Mouse (Mus musculus) adrenal gland, adult 8-10 months (tissue): ENCODE data around the gene A730015C16Rik. TPM values are rescaled to one million over a fixed set of nuclear protein-coding genes. Genes with fewer than 3 reads are reported as not detected.

Source experiments
- DNase-seq: peaks from one replicate; pipeline ENCODE4 v3.0.0; 2022
- total RNA-seq, 4 experiments: library from RNA; stranded (reverse); gene quantifications; 2 replicates each; pipeline ENCODE4 v1.2.4; 2022

The A730015C16Rik gene
- not detected for total RNA-seq

DNA sequence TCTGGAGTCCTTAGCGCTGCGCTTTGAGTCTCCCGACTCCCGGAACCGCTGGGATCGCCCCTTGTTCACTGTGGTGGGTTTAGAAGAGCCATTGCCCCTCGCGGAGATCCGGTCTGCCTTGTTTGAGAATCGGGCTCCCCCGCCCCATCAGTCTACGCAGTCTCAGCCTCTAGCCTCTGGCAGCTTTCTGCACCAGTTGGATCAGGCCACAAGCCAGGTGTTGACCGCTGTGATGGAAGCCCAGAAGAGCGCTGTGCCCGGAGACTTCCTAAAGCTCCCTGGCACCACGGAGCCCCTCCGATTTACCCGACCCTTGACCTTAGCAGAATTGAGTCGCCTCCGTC lies at the start of gene A730015C16Rik:
TSS of gene A730015C16Rik (minus strand) at position 115 of the 344 bp plus-strand sequence.
- DNase-seq: peak; percentile 11

DNA sequence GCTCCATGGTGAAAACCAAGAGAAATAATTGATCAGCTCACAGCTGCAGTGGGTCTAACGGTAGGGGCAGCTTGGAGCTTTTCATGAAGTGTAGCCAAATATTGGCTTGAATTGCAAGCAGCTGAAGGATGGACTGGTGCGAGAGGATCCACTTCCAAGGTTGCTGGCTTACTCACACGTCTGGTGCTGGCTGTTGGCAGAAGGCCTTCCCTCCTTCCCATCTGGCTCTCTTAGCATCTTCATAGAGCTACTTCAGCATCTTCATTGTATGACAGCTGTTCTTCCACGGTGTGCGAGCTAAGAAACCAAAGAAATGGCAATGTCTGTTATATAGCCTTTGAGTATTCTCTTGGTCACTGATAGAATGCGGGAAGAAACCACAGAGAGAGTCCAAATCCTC lies 42.5 kb upstream of the A730015C16Rik start:
- DNase-seq: no peak

DNA sequence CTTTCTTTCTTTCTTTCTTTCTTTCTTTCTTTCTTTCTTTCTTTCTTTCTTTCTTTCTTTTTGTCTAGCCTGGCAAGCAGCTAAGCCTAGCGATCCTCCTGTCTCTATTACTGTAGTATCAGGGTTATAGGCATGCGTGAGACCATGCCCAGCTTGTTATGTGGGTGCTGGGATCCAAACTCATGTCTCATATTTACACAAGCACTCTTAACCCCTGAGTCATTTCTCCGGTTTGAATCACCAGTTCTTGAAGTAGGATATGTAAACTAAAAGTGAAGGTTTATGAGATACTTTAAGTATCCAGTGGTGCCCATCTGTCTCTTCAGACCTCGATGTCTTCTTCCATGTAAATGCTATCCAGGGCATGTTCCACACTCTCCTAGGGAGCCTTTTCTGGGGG lies 39.0 kb upstream of the A730015C16Rik start:
- DNase-seq: no peak

DNA sequence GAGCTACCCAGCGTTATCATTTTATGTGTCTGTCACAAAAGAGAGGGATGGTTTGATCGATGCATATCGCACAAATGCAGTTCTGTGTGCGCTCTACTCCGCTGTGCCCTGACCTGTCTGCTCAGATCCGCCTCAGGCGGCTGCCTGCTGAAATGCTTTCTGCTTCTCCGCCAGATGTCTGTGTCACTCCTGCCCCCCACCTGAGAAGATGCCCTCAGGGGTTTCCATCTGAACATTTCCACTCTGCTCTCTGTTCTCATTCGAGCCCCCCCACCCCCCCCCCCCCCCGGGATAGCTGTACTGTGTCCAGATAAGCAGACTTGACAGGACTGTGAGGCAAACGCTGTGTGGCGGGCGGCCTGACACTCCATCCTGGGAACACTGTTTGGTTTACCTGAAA lies 35.4 kb upstream of the A730015C16Rik start:
- DNase-seq: peak; percentile 29

DNA sequence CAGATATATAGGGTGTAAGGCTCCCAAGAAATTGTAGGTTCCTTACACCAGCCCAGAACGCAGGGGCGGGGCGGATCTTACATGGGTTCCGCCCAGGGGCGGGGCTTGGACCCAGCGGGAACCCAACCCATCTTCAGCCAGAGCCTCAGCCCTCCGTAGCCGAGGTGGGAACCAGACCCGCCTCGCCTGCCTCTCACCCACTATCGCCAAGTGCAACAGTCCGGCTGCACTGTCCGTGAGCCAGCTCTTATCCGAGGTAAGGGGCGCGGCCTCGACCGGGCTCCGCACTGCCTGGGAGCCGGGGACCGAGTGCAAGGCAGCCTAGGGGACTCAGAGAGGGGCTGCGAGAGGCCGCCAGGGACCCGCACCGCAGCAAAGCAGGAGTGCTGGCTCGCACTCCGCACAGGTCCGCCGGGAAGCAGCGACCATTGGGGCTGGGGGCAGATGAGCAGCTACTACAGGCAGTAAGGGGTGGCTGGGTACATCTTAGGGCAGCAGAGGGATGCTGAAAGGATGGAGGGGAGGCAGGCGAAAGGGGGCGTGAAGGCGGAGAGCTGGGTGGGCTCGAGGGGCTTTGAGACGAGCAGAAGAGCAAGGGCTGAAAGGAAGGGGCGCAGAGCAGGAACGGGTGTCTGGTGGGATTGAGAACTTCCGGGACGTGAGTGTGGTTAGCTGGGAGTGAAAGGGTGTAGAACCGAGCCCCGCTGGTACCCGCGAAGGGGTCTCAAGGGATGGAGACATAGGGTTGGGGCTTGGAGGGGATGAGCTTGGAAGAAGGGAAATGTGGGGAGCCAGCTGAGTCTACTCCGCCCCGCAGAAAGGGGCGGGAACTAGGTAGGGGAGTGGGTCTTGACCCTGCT lies 30.8 kb upstream of the A730015C16Rik start, which contains the start of gene Rab3b:
TSS of gene Rab3b (plus strand) at position 101 of the 860 bp plus-strand sequence.
- DNase-seq: peak; percentile 28

DNA sequence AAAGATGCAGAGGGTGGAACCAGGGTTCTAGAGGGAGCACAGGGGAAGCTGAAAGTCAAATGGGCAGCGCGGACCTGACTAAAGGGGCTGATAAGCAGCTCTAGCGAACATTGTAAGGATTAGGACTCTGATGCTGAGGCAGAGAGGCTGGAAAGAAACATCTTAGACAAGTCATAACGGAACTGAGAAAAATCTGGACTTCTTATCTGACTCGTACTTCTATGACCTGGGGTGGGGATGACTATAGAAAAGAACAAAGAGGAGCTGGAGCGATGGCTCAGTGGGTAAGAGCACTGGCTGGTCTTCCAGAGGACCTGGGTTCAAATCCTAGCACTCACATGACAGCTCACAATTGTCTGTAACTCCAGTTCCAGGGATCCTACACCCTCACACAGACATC lies 29.5 kb upstream of the A730015C16Rik start:
- no peak for DNase-seq

DNA sequence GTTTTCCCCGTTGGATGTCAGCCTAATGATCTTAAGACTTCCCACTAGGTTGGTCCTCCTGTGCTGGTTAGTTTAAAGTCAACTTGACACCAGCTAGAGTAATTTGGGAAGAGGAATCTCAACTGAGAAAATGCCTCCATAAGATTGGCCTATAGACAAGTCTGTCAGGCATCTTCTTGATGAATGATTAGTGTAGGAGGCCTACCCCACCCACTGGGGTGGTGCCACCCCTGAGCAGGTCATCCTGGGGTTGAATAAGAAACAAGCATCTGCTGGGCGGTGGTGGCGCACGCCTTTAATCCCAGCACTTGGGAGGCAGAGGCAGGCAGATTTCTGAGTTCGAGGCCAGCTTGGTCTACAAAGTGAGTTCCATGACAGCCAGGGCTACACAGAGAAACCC lies 25.3 kb upstream of the A730015C16Rik start:
- no peak for DNase-seq

DNA sequence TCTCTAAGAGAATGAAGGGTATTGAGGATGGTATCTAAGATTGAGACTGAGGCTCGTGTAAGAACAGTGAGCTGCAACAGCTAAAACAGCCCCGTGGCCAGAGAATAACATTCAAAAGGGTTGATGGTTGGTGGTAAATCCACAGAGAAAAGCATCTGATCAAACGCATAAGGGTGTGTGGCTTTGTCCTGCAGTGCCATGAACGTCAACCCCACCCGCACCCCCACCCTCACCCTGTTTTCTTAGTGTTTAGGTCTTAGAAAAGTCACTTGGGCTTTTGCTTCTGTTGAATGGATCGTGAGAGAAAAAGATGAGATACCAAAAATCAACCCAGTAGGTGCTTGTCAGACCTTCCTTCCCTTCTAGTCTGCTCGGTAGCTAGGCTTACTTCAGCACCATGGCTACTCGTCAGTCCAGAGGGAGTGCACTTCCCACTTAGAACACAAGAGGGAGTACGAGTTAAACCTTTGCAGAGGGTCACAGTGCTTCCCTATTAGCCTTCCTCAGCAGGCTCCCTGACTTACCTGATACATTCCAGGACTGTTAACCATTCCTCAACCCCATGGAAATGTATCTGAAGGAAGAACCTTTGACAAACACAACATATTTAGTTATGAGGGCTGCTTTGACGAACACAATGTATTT lies 21.4 kb upstream of the A730015C16Rik start:
- peak; percentile 56 for DNase-seq

DNA sequence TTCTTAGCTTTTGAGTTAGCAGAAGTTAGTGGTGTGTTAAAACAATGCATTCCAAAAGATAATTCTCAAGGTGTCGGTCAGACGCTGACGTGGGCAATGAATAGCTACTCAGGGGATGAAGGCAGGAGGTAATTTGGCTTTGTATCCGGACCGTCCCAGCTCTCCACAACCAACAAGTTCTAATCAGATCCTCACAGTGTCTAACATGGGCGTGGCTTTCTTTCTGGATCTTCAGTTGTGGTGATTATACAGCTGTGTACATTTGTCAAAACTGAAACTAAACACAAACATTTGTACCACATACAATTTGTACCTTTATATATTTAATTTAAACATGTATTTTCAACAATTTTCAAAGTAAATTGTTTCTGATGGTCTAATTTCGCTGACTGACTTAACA lies 18.4 kb upstream of the A730015C16Rik start:
- no peak for DNase-seq

DNA sequence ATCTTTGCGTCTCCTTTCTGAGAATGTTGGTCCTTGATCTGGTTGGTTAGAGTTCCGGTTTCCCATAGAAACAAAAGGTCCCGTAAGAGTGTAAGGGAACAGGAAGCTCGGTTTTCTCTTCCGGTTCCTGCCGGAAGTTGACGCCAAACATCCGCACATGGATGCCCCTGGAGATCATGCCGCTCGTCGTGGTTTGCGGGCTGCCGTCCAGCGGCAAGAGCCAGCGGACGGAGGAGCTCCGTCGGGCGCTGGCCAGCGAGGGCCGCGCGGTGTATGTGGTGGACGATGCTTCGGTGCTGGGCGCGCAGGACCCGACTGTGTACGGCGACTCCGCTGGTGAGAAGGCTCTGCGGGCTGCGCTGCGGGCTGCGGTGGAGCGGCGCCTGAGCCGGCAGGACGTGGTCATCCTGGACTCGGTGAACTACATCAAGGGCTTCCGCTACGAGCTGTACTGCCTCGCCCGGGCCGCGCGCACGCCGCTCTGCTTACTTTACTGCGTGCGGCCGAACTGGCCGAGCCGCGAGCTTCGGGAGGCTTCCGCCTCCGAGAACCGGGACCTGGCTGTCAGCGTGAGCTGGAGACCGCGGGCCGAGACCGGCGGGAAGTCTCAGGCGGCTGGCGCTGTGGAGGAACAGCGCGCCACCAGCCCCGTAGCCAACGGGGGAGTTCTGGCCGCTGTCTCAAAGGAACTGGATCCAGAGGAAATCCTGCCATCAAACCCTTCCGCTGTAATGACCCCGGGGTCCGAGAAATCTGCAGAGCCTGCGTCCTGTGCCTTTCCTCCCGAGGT lies 509 bp downstream of the A730015C16Rik start, which contains the start of gene Kti12:
TSS of gene Kti12 (plus strand) at position 71 of the 790 bp plus-strand sequence.
- DNase-seq: peak; percentile 80

DNA sequence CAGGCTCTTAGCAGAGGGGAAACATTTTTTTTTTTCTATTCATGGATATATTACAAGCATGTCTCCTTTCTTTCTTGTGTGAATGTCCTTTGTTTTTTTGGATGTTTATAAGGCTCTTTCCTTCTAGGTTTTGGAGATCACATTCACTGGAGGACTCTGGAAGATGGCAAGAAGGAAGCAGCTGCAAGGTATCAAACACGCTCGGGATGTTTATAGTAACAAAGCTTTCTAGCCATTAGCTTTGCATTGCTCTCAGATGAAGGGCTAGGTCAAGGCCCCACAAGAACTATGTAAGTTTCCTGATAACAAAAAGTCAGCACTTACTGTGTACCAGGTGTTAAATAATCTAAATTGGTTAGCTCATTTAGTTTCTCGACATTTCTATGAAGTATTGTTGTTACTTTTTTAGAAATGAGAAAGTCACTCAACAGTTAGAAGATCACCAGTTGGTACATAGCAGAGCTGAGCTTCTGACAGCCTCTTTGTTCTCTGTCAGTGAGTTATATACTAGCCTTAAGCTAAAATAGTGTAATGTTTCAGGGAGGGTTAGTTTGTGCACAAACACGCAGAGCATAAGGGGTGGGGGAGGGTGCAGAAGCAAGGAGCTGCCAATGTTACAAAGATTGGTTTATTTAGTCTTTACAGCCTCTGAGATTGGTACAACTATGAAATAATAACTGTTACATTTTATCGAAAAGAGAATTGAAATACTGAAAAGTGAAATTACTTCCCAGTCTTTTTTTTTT lies 2.4 kb downstream of the A730015C16Rik start:
- no peak for DNase-seq

DNA sequence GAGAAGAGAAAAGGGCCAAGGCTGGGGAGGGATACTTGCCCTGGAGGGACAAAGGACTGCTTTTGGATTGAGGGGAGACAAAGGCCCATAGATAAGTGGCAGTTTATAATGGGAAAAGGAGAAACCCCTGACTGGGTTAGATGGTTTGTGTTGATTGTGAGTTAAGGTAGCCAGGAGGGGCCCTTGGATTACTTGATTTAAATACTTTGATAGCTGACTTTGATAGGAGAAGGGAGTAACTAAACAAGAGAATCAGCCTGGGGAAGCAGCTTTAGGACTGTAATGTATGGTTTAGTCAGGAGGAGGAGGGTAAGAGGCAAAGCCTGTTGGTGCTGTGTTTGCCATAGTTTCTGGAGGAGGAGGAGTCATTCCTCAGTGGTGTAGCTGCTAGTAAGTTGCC lies 5.1 kb downstream of the A730015C16Rik start:
- no peak for DNase-seq

DNA sequence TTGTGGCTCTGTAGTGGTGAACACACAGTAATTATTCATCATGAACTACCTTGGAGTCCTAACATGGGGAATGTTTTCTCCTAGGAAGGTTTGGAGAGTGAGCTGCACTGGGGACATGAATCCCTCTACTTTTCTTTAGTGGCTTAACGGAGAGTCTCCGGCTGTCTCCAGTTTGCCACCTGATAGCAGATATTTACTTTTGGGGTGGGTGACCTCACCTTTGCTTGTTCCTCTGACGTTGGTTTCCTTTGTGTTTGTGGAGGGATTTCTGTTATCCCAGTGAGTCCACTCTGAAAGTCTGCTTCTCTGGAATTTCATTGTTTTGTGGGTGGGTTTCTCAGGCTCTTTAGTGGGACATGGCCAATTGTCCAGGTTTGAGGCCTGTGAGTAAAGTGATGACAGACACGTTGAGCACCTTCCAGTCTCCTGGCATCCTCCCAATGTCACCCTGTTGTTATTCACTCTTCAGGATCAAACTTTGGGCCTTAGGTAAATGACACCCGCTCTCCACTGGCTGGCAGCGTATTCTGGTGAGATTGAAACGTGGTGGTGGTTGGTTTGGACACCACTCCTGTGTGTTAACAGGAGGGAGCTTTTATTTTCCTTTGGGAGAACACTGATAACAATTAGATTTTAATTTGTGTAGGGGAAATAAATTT lies 6.4 kb downstream of the A730015C16Rik start:
- DNase-seq: no peak

DNA sequence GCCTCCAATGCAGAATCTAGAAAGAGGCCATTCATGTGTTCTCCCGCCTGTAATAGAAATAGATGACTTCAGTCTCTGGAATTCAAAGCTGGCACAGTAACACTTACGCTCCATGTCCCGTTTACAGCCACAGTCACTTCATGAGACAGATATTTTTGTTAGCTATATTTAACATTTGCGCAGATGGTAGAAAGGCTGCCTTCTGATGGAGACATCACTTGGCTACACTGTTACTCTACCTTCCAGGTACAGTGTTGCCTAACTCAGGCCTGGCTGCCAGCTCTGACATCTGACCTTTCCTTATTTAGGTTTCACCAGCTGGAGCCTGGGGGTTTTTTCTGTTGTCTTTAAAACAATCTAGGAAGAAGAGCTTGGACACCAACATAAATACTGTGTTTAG lies 10.4 kb downstream of the A730015C16Rik start:
- no peak for DNase-seq

DNA sequence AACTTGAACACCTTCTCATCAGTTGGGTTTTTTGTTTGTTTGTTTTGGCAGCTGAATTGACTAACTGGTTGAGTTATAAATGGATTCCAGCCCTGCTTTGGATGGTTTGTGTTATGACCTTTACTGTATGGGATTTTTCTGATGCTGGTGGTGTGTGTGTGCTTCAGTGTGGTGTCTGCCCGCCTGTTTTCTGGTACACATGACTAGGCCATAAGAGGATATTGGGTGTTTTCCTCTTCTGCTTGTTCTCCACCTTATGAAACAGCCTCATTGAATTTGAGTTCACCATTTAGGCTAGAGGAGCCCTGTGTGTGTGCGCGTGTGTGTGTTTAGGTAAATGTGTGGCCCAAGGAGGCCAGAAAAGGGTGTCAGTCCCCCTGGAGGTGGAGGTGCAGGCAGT lies 12.9 kb downstream of the A730015C16Rik start:
- DNase-seq: no peak

DNA sequence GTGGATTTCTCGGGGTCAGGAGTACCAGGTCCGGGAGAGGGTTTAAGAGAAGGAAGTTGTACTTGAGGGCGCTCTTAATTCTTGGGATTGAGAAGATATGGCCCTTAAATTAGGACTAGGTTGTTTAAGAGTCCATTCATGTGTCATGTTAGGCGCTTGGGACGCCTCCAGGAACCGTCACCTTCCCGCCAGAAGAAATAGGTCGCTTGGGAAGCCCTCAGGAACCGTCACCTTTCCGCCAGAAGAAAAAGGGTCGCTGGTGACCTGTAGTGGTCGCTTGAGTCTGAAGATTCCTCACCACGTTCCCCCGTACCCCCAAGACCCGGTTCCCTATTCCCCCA lies 13.5 kb downstream of the A730015C16Rik start:
- peak; percentile 20 for DNase-seq

DNA sequence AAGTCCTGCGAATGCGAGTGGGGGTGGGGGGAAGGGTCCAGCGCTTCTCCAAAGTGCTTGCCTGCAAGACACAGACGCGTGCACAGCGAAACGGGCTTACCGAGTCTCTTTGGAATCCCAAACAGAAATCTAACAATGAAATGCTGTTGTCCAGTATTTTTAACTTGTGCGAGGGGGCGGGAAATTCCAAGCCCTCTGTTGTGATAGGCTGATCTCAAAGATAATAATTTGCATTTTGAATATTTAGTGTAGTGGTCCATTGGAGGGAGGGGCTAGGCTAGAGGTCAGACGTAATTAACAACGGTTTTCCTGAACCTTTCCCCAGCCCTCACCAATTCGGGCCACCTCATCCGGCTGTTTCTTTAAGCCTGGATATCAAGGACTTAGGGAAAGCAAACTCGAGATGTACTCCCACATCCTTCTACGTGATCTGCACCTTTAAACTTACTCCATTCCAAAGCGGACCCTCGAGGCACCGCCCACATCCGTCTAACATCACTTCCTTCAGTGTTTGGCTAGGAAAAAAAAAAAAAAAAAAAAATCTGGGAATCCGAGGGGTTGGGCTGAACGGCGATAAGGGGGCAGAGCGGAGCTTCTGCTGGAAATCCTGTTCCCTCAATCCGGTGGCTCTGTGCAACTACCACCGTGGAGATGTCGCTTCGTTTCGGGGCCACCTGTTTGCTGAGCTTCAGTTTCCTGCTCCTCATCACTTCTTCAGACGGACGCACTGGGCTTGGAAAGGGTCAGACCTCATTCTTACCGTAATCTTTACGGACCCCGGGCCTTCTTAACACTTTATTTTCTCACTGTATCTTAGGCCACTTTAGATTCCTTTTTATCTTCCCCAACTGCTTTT lies 14.1 kb downstream of the A730015C16Rik start, which contains the start of gene Txndc12:
TSS of gene Txndc12 (plus strand) at position 487 of the 856 bp plus-strand sequence.
- DNase-seq: peak; percentile 87

DNA sequence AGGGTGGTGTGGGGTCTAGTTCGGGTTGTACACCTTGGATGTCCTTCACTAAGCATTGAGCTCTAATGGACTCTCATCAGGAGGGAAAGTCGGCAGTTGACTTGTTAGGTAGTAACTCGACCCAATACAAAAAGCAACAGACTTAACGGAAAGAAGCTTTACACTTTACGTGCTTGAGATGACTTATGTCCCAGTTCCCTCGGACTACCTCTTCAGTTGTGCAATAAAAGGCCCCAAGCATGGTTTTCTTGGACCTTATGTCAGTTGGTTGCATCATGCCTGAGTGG lies 14.6 kb downstream of the A730015C16Rik start:
- DNase-seq: no peak

DNA sequence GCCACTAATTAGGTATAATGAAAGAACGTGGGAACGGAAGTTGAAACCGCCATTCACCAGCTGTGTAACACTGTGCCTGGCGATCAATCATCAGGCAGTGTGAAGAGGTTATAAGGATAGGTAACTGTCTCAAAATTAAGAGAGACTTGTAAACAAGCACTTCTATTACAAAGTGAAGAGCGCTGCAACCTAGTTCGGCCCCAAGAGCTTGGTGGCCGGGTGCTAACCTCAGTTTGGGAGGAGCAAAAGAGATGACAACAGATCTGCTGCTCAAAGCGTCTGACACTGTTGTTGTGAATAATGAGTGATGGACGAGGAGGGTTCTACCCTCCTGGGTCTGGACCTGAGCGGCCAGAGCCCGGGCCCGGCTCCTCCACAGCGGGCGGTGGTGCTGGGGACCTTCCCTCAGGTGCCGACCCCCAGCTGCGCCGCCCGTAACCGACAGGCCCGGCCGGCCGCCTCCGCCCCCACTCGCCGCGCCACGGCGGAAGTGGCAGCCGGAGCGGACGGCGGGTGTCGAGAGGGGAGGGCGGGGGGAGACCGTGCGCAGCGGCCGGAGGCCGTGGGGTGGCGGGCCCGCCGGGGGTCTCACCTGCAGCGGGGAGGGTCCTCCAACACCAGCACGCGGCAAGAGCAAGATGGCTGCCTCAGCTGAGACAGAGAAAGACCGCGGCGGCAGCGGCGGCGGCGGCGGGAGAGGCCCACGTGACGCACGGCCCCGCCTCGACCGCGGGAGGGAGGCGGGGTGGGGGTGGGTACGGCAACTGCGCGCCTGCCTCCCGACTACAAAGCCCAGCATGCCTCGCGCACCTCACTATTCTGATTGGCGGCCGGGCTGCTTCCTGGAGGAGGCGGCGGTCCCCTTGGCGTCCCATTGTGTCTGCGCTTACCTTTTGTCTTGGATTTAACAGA lies 15.2 kb downstream of the A730015C16Rik start, which contains the start of gene Btf3l4:
TSS of gene Btf3l4 (minus strand) at position 699 of the 912 bp plus-strand sequence.
- DNase-seq: peak; percentile 86

DNA sequence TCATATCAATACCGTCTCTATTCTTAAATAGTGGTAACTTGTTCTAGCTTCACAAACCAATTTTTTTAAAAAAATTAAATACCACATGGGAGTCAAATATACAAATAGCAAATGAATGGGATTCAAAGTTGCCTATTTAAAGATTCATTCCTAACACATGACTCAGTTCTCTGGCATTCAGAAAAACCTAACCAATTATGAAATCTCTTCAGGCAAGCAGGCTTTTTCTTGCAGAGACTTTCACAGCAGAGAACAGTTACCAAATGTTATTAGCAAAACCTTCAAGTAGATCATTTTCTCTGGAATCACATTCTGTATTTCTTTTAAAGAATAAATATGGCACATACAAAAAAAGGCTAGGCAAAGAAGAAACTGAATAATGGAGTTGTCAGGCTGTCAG lies 17.7 kb downstream of the A730015C16Rik start:
- no peak for DNase-seq
